Mouse (Mus musculus): ENCODE results near the gene Jhy.

DNA sequence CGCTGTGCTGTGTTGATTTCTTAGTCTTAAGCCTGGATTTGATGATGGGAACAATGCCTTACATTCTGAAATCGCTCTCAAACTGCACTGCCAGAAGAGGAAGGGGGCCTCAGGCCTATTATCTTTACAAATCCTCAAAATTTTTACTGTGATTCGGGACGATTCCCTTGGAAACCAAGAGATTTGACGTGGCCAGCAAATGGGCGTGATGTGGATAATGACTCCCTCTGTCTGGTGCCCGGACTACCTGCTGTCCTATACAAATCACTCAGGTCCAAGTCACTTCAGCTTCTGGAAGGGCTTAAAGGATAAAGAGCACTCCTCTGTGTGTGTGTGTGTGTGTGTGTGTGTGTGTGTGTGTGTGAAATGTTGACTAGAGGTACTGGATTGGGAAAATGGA, 55.0 kb downstream of the Jhy start:
- no peak for TF ChIP-seq CTCF (IDR thresholded peaks at IDR 0.05; ENCODE audit: low read depth)
- no peak for TF ChIP-seq EP300 (IDR thresholded peaks at IDR 0.05; ENCODE audit: low read depth)

Measured in heart, postnatal 0 days (tissue).